Mouse (Mus musculus): ENCODE measurements around the gene Tmem52. TPM values are rescaled to one million over a fixed set of nuclear protein-coding genes. Genes with fewer than 3 reads are reported as not detected.
A peak's percentile ranks its signal among the peaks of the same experiment; 100 is the strongest.

Gene Tmem52
- polyA plus RNA-seq, 1 experiment from 2014 or later = not detected

DNA sequence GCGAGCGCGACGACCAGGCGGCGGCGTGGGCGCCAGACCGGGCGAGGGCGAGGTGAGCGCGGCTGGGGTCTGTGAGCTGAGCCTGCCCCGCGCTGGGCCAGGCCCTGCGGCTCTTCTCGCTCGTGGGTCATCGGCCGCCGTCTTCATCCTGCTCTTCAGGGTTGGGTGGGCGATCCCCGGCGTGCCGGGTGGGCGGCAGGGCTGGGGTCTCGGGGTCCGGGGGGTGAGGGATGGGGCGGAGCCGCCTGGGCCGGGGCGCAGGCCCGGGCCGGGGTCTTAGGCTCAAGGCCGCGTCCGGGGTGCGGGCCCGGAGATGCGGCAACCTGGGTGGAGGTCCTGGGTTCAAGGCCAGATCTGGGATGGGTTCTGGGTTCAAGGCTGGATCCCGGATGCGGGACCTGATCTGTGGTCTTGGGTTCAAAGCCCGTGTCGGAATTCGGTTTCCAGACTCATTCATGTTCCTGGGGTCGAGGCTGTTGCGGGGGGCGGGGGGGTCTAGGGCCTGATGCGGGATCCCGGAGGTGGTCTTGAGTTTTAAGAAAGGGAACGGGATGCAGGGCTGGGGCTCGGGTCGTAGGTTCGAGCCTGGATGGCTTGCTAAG, 22.7 kb downstream of the Tmem52 start:
- H3K9me3 ChIP-seq = no peaks in the 10 kb centered on the region
- H3K4me1 ChIP-seq = peaks cover 49% of the 10 kb centered on the region
- under 1% methylated on average over 50 of the region's 54 CpGs for WGBS
- peak overlapping the region; percentile 99 for H3K4me3 ChIP-seq
- no peaks in the 10 kb centered on the region for H3K27me3 ChIP-seq
- H3K4me2 ChIP-seq (replicated peaks) = peak overlapping the region; percentile 72
- ATAC-seq (ENCODE audit: low FRiP score, low read depth) = peak; percentile 48
- H3K36me3 ChIP-seq = 0 out of 2 replicates have a peak, but pooled peaks cover 3% of the 10 kb centered on the region
- H3K9ac ChIP-seq = peak overlapping the region; percentile 100
- peak overlapping the region; percentile 95 for H3K27ac ChIP-seq

DNA sequence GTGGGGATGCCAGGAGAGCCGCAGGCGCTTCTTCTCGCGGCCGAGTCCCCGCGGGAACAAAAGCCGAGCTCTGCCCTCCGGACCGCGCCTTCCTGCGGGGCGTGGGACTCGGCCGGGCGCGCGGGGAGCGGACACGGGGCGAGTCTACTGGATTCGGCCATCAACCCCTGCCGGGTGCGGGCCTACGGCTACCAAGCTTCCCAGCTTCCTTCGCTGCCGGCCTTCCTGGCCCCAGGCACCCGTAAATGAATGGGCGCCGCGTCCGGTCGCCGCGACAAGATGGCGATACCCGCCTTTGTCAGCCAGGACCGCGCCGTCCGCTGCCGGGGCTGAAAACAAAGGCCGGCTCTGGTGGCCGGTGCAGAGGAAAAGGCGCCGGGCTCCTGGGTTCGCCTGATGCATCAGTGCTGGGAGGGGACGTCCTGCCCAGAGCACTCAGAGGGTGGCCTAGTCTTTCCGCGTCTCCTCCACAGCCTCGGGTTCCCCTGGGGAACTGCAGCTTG, 23.3 kb downstream of the Tmem52 start:
- Histone ChIP-seq H3K27ac (peak overlapping the region; percentile 95), H3K4me1 (peaks cover 49% of the 10 kb centered on the region), H3K27me3 (no peaks in the 10 kb centered on the region), H3K4me2 (replicated peaks) (peak overlapping the region; percentile 72), H3K9ac (peak overlapping the region; percentile 100), H3K36me3 (0 out of 2 replicates have a peak, but pooled peaks cover 3% of the 10 kb centered on the region), H3K9me3 (no peaks in the 10 kb centered on the region), H3K4me3 (peak overlapping the region; percentile 99)
- ATAC-seq (ENCODE audit: low FRiP score, low read depth) = peak; percentile 25; the same call in 1 of the 2 replicates
- under 1% methylated on average over 51 of the region's 51 CpGs for WGBS

DNA sequence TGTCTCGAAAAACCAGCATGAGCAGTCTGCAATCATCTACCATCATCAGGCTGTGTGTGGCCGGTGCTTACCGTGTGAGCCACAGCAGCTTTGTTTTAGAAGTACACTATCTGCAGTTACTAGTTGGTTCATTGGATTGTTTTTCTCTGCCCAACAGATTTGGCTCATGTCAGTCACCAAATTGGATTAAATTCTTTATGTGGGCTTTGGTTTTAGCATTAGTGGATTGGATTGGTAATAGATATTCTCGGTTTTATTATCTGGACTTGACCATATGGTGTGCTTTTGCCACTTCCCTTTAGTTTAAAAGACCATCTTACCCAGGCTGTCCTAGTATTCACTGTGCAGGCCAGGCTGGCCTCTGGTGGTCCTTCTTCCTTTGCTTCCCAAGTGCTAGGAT, 26.0 kb downstream of the Tmem52 start:
- H3K4me2 ChIP-seq (replicated peaks) = no peak overlapping the region
- no peaks in the 10 kb centered on the region for H3K9me3 ChIP-seq
- H3K9ac ChIP-seq = no peak overlapping the region
- peaks cover 29% of the 10 kb centered on the region for H3K4me1 ChIP-seq
- no peaks in the 10 kb centered on the region for H3K27me3 ChIP-seq
- H3K27ac ChIP-seq = no peak overlapping the region
- H3K36me3 ChIP-seq = 0 out of 2 replicates have a peak, but pooled peaks cover 3% of the 10 kb centered on the region
- ATAC-seq (ENCODE audit: low FRiP score, low read depth) = no peak
- no peak overlapping the region for H3K4me3 ChIP-seq
- WGBS = 80% methylated on average over 4 of the region's 4 CpGs

- no peaks in the 10 kb centered on the region for H3K9me3 ChIP-seq
- H3K4me1 ChIP-seq = peaks cover 17% of the 10 kb centered on the region
- H3K4me2 ChIP-seq (replicated peaks) = no peak overlapping the region
- WGBS = 84% methylated on average over 3 of the region's 3 CpGs
- no peaks in the 10 kb centered on the region for H3K27me3 ChIP-seq
- H3K9ac ChIP-seq = no peak overlapping the region
- peaks cover 9% of the 10 kb centered on the region; the same call in 1 of the 2 replicates for H3K36me3 ChIP-seq
- ATAC-seq (ENCODE audit: low FRiP score, low read depth) = no peak
- H3K4me3 ChIP-seq = no peak overlapping the region
- H3K27ac ChIP-seq = no peak overlapping the region
Observed at GRCm38 (mm10) chr4:155497963-155498362, 29.0 kb downstream of the Tmem52 start.

DNA sequence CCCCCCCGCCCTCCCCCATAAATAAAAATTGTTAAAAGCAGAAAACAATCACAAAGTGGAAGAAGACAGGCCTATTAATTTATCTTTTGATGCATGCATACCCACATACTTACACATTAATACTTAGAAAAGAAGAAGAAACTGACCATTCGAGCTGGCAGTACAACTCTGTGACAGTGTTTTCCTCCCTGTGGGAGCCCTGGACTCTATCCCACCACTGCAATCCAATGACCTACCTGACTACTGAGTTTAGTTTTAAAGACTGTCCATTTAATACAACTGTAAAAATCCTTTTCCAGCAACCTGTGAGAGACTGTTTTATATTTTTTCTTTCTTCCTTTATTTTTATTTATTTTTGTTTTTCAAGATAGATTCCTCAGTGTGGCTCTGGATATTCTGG, 32.2 kb downstream of the Tmem52 start:
- WGBS = 71% methylated on average over 2 of the region's 2 CpGs
- no peak for ATAC-seq (ENCODE audit: low FRiP score, low read depth)
- H3K9me3 ChIP-seq = no peaks in the 10 kb centered on the region

GRCm38 (mm10) chr4:155505067-155505466, 36.2 kb downstream of the Tmem52 start:
- no peak for ATAC-seq (ENCODE audit: low FRiP score, low read depth)
- Histone ChIP-seq H3K27ac (peak overlapping the region; percentile 29; the same call in 1 of the 2 replicates), H3K9me3 (no peaks in the 10 kb centered on the region), H3K4me1 (peaks cover 16% of the 10 kb centered on the region), H3K27me3 (no peaks in the 10 kb centered on the region), H3K4me3 (no peak overlapping the region), H3K36me3 (peaks cover 11% of the 10 kb centered on the region; the same call in 1 of the 2 replicates), H3K9ac (no peak overlapping the region), H3K4me2 (replicated peaks) (no peak overlapping the region)
- WGBS = 72% methylated on average over 8 of the region's 8 CpGs

More for the DNA sequence above, 32.2 kb downstream of the Tmem52 start:
- Histone ChIP-seq H3K4me2 (replicated peaks) (no peak overlapping the region), H3K4me3 (no peak overlapping the region), H3K27ac (no peak overlapping the region), H3K36me3 (peaks cover 13% of the 10 kb centered on the region; the same call in 1 of the 2 replicates), H3K4me1 (peaks cover 16% of the 10 kb centered on the region), H3K27me3 (no peaks in the 10 kb centered on the region), H3K9ac (no peak overlapping the region)

GRCm38 (mm10) chr4:155505671-155506295, 36.9 kb downstream of the Tmem52 start:
- Histone ChIP-seq H3K9me3 (no peaks in the 10 kb centered on the region), H3K4me1 (peaks cover 19% of the 10 kb centered on the region), H3K4me3 (no peak overlapping the region), H3K27ac (no peak overlapping the region), H3K9ac (no peak overlapping the region), H3K36me3 (peaks cover 11% of the 10 kb centered on the region; the same call in 1 of the 2 replicates), H3K27me3 (no peaks in the 10 kb centered on the region), H3K4me2 (replicated peaks) (no peak overlapping the region)
- WGBS = 84% methylated on average over 5 of the region's 5 CpGs
- no peak for ATAC-seq (ENCODE audit: low FRiP score, low read depth)

GRCm38 (mm10) chr4:155508614-155509013, 39.7 kb downstream of the Tmem52 start:
- ATAC-seq (ENCODE audit: low FRiP score, low read depth) = no peak
- no peaks in the 10 kb centered on the region for H3K9me3 ChIP-seq
- H3K36me3 ChIP-seq = no peaks in the 10 kb centered on the region
- 87% methylated on average over 4 of the region's 4 CpGs for WGBS
- no peak overlapping the region for H3K4me2 ChIP-seq (replicated peaks)
- H3K4me3 ChIP-seq = no peak overlapping the region
- no peaks in the 10 kb centered on the region for H3K27me3 ChIP-seq
- no peak overlapping the region for H3K9ac ChIP-seq
- peaks cover 16% of the 10 kb centered on the region for H3K4me1 ChIP-seq
- H3K27ac ChIP-seq = no peak overlapping the region

GRCm38 (mm10) chr4:155510981-155511380, 42.1 kb downstream of the Tmem52 start:
- Histone ChIP-seq H3K9ac (no peak overlapping the region), H3K36me3 (peaks cover 7% of the 10 kb centered on the region), H3K27ac (no peak overlapping the region), H3K4me3 (no peak overlapping the region), H3K4me1 (peaks cover 4% of the 10 kb centered on the region; the same call in 1 of the 2 replicates), H3K27me3 (no peaks in the 10 kb centered on the region), H3K9me3 (no peaks in the 10 kb centered on the region), H3K4me2 (replicated peaks) (no peak overlapping the region)
- ATAC-seq (ENCODE audit: low FRiP score, low read depth) = no peak
- WGBS = 86% methylated on average over 1 of the region's 1 CpGs

DNA sequence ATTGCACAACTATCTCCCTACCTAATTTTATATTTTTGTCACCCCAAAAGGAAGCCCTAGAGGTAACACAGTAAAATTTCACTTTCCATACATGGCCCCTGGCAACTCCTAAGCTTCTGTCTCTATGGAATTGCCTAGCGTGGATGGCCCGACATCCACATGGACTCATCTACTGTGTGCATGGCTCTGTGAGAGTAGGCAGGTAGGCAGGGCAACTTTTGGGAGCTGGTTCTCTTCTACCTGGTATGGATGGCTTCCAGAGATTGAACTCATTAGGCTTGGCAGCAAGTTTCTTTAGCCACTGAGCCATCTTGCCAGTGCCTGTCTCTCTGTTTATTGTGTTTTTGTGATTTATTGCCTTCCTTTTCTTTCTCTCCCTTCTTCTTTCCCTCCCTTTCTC, 45.9 kb downstream of the Tmem52 start:
- H3K4me1 ChIP-seq = peaks cover 4% of the 10 kb centered on the region; the same call in 1 of the 2 replicates
- no peak overlapping the region for H3K4me3 ChIP-seq
- peaks cover 22% of the 10 kb centered on the region for H3K36me3 ChIP-seq
- 96% methylated on average over 2 of the region's 2 CpGs for WGBS
- H3K9ac ChIP-seq = no peak overlapping the region
- no peak overlapping the region for H3K27ac ChIP-seq
- no peak for ATAC-seq (ENCODE audit: low FRiP score, low read depth)
- no peak overlapping the region for H3K4me2 ChIP-seq (replicated peaks)
- H3K27me3 ChIP-seq = no peaks in the 10 kb centered on the region
- no peaks in the 10 kb centered on the region for H3K9me3 ChIP-seq

- Histone ChIP-seq H3K27ac (no peak overlapping the region), H3K4me1 (no peaks in the 10 kb centered on the region), H3K36me3 (peaks cover 31% of the 10 kb centered on the region), H3K4me3 (no peak overlapping the region), H3K9me3 (no peaks in the 10 kb centered on the region), H3K27me3 (no peaks in the 10 kb centered on the region), H3K4me2 (replicated peaks) (no peak overlapping the region), H3K9ac (no peak overlapping the region)
- WGBS = 89% methylated on average over 7 of the region's 7 CpGs
- ATAC-seq (ENCODE audit: low FRiP score, low read depth) = no peak
Observed at GRCm38 (mm10) chr4:155517948-155518517, 49.1 kb downstream of the Tmem52 start.

All from limb, embryonic 13.5 days (tissue).